Mouse (Mus musculus): ENCODE results near the gene Gm45717.

Gm45717 gene

DNA sequence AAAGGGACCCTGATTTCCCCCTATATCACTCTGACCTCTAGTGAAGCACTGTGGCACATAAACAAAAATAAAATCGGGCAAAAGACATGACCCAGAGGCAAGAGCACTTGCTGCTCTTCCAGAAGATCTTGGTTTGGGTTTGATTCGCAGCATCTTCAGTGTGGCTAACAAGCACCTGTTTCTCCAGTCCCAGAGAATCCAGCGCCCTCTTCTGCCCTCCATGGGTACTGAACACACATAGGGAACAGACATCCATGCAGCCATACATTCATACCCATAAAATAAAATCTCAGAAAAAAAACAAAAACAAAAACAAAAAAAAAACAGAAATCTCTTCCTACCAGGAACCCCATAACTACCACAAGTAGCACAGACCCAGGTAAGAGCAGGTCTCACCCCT is 17.3 kb downstream of the Gm45717 start:
- no peak for TF ChIP-seq GATA4 (IDR thresholded peaks at IDR 0.05; ENCODE audit: insufficient replicate concordance, low read length)

DNA sequence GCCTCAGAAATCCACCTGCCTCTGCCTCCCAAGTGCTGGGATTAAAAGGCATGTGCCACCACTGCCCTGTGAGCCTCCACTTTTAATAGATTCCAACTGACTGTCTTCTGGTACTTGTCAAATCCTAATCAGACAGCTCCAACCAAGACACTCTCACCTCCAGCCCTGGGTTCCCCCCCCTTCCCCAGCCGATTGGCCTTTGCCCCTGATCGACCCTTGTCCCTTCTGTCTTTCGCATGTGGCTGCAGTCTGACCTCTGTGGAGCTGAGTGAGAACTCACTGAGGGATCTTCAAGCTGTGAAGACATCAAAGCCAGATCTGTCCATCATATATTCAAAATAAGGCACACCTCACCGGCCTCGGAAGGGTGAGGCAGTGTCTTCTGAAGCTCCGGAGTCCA is 28.6 kb downstream of the Gm45717 start:
- TF ChIP-seq GATA4 (IDR thresholded peaks at IDR 0.05; ENCODE audit: insufficient replicate concordance, low read length) = no peak

DNA sequence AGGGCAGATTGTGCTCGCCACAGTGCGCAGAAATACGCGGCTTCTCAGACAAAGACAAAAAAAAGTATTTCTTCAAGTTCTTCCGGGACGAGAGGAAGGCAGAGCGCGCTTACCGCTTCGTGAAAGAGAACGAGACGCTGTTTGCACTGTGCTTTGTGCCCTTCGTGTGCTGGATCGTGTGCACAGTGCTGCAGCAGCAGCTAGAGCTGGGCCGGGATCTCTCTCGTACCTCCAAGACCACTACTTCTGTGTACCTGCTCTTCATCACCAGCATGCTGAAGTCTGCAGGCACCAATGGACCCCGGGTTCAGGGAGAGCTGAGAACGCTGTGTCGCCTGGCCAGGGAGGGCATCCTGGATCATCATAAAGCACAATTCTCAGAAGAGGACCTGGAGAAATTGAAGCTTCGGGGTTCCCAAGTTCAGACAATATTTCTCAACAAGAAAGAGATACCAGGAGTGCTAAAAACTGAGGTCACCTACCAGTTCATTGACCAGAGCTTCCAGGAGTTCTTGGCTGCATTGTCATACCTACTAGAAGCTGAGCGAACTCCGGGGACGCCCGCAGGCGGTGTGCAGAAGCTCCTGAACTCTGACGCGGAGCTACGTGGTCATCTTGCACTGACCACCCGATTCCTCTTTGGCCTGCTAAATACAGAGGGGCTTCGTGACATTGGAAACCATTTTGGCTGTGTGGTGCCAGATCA is 32.5 kb downstream of the Gm45717 start:
- TF ChIP-seq GATA4 (IDR thresholded peaks at IDR 0.05; ENCODE audit: insufficient replicate concordance, low read length) = no peak

DNA sequence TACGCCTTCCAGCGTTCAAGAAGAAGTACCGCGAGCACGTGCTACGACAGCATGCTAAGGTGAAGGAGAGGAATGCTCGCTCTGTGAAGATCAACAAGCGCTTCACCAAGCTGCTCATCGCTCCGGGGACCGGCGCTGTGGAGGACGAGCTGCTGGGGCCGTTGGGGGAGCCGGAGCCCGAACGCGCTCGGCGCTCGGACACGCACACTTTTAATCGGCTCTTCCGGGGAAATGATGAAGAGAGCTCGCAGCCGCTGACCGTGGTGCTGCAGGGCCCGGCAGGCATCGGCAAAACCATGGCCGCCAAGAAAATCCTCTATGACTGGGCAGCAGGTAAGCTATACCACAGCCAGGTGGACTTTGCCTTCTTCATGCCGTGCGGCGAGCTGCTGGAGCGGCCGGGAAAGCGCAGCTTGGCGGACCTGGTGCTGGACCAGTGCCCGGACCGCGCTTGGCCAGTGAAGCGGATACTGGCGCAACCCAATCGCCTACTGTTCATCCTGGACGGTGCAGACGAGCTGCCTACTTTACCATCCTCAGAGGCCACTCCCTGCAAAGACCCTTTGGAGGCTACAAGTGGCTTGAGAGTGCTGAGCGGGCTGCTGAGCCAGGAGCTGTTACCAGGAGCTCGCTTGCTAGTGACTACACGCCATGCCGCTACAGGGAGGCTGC is 33.2 kb downstream of the Gm45717 start:
- TF ChIP-seq GATA4 (IDR thresholded peaks at IDR 0.05; ENCODE audit: insufficient replicate concordance, low read length) = peak; percentile 12; the same call in 1 of the 2 replicates

DNA sequence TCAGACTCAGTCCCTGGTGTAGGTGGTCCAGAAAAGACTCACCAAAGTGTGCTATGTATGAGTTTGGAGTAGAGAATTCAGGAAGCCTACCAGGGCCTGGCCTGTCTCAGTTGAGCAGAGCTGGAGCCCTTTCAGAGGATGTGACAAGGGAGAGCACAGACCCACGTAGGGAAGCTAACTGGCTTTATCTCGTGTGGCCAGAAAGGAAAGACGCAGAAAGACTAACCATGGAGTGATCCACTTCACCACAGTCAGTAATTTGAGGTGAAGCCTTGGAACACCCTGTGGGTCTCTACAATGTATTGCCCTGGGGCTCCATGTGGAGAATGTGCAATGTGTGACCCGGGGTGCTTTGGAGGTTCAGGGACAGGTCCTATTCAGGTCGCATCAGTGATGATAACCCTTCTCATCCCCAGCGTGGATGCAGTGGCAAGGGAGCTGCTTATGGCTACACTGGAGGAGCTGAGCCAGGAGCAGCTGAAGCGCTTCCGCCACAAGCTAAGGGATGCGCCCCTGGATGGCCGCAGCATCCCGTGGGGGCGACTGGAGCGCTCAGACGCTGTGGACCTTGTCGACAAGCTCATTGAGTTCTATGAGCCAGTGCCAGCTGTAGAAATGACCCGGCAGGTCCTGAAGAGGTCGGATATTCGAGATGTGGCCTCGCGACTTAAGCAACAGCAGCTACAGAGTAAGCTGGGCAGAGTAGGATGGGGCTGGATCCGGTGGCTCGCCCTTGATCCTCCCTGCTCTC is 34.3 kb downstream of the Gm45717 start:
- TF ChIP-seq GATA4 (IDR thresholded peaks at IDR 0.05; ENCODE audit: insufficient replicate concordance, low read length) = no peak

DNA sequence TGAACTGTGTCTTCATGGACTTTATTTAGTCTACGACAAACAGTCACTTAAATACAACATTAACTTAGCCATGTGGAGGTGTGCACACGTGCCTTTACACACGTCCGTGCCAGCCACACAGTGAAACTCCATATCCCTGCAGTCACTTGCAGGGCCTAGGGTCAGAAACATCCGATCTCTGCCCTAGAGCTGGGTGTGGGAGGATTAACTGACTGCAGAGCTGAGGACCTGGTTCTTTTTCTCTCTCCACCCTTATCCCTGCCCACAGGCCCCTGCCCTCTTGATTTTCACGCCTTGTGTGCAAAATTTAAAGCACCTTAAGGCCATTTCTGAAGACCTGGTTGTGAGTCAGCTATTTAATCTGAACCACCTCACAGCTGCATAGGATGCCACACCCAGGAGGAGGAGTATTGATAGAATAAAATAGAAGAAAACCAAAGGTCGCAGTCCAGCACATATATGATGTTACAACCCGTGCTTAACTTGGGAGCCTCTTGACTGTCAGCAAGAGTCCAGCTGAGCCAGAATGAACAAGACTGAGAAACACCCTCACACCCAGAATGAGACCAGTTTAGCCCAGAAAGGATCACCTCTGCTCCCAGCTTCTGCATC is 35.2 kb downstream of the Gm45717 start, which contains the start of gene Nlrp6:
Gene Nlrp6 (plus strand): TSS at position 485 of the 612 bp plus-strand sequence.
- TF ChIP-seq GATA4 (IDR thresholded peaks at IDR 0.05; ENCODE audit: insufficient replicate concordance, low read length) = no peak

DNA sequence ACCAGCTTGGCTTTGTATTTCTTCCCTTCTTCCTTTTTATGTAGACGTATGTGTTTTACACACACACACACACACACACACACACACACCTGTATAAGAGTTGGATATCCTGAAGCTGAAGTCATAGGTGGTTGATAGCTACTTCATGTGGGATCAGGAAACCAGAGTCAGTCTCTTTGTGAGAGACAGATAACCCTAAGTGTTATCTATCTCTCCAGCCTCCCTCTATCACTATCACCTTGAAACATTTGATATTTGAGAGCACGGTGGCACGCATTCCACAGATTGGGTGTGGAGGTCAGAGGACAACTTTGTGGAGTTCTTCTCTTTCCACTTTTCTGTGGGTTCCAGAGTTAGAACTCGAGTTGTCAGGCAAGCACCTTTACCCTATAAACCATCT is 35.8 kb downstream of the Gm45717 start:
- TF ChIP-seq GATA4 (IDR thresholded peaks at IDR 0.05; ENCODE audit: insufficient replicate concordance, low read length) = no peak

DNA sequence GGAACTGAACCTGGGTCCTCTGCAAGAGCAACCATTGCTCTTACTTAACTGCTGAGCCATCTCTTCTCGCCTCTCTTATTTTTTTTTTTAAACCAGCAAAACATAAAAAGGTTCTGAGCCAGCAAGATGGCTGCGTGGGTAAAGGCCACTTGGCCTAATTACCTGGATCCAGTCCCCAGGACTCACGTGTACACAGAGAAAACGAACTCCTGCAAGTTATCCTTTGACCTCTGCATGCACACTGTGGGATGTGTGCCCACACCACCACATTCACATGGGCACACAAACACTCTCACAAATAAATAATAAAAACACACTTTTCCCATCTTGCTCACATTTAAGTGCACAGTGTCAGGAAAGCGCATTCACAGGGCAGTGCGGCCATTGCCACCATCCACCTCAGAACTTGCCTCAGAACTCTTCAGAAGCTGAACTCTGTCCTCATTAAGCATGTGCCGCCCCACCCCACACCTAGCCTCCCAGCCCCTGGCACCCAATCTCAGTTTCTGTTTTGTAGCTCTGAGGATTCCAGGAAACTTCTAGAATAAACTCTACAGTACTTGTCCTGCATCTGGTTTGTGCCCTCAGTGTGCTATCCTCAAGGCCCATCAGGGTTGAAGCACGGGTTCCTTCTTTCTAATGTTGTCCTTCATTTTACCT is 41.6 kb downstream of the Gm45717 start:
- TF ChIP-seq GATA4 (IDR thresholded peaks at IDR 0.05; ENCODE audit: insufficient replicate concordance, low read length) = no peak

DNA sequence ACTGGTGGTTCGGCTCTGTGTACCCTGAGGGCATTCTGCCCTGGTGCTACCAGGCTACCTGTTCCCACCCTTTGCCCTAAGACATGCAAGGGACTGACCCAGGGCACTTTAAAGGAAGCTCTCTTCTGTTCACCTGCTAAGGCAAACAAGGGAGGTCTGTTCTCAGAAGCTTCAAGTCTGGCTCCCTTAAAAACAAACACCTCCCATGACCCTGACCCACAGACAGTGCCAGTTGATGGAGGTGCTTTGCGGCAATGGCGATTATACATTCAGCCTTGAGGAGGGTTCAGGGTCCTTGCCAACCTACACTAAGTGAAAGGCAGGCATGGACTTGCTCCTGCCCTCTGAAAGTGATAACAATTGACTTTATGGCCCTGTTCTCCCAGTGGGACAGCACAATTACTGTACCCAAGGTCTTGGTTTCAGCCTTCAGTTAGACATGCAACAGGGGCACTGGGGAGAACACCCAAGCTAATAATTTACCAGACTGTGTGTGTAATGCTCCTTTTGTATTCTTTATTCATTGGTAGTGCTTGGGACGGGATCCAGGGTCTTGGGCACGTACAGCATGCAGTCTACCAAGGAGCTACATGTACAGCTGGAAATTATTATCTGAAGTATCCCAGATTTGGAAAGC is 42.8 kb downstream of the Gm45717 start:
- TF ChIP-seq GATA4 (IDR thresholded peaks at IDR 0.05; ENCODE audit: insufficient replicate concordance, low read length) = no peak; the same call in 1 of the 2 replicates

DNA sequence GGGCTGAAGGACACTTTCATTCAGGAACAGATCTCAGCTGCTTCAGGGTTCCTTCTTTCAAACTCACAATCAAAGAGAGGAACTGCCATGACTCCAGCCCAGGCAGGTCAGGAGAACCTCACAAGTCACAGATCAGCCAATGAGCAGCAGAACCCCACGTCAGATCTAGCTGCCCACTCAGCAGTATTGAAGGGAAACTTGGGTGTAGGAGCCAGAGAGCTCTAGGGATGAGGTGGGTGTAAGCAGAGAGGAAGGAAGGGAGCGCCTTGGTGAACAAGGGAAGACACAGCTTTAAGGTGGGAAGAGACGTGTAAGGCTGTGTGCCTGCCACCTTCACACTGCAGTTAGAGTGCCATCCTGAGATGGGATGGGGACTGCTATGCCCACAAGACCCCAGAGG is 43.4 kb downstream of the Gm45717 start:
- no peak for TF ChIP-seq GATA4 (IDR thresholded peaks at IDR 0.05; ENCODE audit: insufficient replicate concordance, low read length)

DNA sequence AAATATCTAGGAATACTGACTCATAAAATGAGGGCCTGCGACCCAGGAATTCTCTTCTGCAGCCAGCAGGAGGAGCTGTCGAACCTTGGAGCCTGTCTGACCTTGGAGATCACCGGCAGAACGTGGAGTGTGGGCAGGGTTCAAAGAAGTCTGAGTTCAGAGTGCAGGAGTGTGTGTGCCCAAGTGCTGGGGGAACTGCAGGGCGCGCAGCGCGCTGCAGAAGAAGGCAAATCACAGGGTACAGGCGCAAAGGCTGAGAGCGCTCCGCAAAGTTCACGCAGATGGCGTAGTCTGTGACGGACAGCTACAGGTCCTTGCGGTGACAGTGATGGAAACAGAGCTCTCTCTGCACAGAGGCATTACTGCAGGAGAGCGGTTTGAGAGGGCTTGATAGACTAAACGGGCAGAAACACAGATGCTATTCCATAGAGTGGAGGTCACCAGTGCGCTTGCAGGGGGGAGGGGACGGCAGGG is 47.1 kb downstream of the Gm45717 start:
- TF ChIP-seq GATA4 (IDR thresholded peaks at IDR 0.05; ENCODE audit: insufficient replicate concordance, low read length) = no peak

DNA sequence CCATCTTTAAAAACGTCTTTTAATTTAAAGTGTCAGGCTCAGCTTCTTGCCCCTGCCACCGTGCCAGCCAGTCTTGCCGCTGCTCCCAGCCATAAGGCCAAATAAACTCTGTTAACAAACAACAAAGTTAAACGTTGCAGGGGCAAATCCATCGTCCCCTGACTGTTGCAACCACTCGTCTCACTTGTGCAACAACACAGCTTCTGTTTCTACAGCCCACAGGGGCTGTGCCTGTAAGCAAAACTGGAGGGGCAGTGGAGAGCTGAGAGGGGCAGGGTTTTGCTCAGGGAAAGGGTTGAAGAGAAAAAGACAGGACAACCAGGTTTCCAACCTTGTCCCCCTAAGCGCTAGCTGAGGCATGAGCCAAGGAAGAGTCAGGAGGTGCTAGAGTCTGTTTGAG is 47.6 kb downstream of the Gm45717 start:
- no peak for TF ChIP-seq GATA4 (IDR thresholded peaks at IDR 0.05; ENCODE audit: insufficient replicate concordance, low read length)

DNA sequence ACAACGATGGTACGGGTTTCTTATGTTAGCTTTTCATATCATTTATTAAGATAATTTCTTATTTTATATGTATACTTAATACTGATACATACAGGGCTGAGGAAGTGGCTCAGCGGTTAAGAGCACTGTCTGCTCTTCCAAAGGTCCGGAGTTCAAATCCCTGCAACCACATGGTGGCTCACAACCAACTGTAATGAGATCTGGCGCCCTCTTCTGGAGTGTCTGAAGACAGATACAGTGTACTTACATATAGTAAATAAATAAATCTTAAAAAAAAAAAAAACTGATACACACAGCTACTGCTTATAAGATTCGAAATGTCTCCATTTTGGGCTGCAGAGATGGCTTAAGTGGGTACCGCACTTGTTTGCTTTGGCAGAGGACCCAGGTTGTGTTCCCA is 48.0 kb downstream of the Gm45717 start:
- TF ChIP-seq GATA4 (IDR thresholded peaks at IDR 0.05; ENCODE audit: insufficient replicate concordance, low read length) = no peak

DNA sequence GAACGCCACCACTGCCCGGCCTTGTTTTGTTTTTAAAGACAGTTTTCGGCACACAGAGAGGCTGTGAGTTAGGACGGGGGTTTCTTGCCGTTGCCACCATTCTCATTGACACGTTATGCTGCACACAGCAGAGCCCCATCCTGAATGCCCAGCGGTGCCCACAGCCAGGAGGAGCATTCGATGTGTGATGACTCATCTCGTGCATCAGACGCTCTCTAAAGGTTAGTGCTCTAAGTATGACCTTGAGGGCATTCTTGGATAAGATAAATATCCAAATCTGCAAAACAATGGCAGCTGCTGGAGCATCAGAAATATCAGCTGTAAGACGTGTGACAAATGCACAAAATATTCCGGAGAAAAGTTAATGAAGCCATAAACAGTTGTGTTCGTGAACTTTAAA is 48.6 kb downstream of the Gm45717 start:
- no peak for TF ChIP-seq GATA4 (IDR thresholded peaks at IDR 0.05; ENCODE audit: insufficient replicate concordance, low read length)
